Mouse (Mus musculus) 3T3-L1 (cell line): ENCODE data around the gene Cipc.
A peak's percentile ranks its signal among the peaks of the same experiment; 100 is the strongest.

Experiments
- DNase-seq: peaks from one replicate; pipeline ENCODE4 v3.0.0-alpha.2; 2015; ENCODE audit warnings: low read depth, low spot score

Gene Cipc

GRCm38 (mm10) chr12:86946862-86947574 is at the start of gene Cipc:
TSS of gene Cipc (plus strand) at chr12:86947043.
- DNase-seq = peak; percentile 96

DNA sequence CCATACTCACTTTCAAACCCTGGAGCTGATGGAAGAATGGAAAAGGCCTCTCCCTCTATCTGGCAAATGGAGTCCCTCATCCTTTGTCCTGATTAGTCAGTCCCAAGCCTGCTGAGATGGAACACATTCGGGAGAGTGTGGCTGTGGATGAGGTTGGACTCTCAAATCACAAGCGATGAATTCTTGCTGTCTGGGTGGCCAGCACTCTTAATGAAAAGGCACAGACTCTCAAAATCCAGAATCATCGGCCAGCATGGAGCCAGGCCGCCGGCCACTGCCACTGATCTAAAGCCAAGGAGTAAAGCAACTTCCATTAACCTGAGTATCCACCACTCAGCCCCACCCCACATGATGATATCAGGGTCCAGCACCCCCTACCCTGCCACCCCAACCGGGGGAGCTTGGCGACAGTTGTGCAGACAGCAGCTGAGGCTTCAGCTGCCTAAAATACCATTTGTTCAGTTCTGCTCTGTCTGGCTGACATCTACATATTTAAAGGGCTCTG is 49.0 kb upstream of the Cipc start:
- DNase-seq = no peak

DNA sequence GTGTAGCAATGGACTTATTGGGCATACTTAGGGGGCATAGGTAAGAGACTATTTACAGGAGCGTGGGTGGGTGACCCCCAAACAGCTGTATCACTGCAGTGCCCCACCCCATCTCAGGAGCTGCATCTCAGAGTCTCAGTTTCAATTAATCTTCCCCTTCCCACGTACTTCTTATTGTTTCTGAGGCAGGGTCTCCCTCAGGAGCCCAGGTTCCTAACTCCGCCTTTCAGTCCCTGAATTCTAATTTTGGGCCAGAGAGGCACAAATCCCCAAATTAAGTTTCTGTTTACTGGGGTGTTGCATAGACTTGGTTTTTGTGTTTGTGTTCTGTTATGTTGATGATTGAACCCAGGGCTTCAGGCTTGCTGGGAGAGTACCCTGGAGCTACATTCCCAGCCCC is 48.4 kb upstream of the Cipc start:
- DNase-seq = no peak

GRCm38 (mm10) chr12:86899461-86900179 is 47.2 kb upstream of the Cipc start:
- DNase-seq = peak; percentile 95

DNA sequence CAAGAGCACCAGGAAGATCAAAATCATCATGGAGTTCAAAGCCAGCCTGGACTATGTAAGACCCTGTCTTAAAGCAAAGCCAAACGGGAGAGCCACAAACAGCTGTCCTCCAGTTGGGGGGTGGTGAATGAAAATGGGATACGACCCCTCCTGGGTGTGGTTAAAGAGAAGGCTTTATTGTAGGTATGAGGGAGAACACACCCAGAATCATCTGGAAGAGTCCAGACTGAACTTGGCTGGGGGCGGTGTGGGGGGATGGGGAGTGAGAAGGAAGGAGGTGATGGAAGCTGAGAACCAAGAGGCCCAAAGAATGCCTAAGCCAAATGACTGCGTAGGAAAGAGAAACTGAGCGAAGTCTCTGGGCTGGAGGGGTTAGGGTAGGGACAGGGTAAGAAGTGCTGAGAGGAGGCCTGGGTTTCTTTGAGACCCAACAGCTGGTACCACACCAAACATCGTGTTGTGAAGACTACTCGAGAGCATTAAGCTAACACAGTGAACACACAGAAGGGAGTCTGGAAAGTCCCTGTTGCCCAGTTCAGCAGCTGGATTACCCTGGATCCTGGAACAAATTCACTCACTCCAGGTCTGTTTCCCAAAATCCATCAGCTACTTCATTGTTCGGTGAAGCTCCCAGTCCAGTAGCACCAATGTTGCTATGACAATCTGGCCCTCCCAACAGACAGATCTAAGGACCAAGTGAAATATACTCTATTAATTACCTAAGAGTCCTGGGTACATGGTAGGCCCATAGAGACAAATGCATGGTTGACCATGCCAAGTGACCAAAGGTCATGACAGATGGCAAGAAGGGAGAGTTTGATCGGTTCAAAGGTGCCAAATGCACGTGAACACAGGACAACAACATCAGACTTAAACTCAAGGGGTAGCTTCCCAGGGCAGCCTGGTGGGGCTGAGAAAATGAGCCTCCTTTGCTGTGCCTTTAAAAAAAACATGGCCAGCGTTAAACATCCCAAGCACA is 42.7 kb upstream of the Cipc start:
- DNase-seq = no peak

- DNase-seq = peak; percentile 74
These were observed 41.6 kb upstream of the Cipc start for GRCm38 (mm10) chr12:86905203-86905602.

DNA sequence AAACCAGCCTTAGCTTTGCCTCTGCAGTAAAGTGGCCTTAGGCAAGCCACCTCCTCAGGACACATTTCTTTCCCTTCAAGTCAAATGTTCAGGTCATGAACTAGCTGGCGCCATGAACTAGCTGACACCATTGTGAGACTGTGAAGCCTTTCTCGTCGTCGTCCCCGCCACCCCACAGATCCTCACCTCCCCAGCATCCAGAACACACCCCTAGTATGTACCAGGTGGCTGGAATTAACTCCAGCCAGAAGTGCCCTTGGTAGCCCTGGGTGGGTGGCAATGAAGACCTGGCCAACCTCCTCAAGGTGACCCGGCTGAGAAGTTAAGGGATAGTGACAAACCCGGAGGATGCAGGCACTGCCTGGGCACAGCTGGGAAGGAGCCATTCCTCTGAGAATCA is 41.0 kb upstream of the Cipc start:
- DNase-seq = no peak

DNA sequence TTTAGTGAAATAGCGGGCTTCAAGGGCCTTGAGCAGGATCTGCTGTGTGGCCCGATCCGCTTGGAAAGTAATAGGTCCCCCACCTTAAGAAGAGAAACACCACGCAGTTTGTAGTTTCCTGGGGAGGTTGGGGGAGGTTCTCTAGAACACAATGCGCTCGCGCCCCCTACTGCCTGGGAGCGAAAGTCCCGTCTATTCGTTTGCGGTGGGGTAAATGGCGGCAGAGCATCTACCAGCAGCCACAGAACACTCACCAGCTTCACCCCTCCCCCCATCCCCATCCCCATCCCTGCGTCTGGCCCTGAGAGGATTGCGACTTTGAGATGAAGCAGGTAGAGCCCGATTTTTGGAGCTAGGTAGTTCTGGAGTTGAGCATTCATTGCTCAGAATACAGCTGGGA is 40.4 kb upstream of the Cipc start:
- peak; percentile 89 for DNase-seq

DNA sequence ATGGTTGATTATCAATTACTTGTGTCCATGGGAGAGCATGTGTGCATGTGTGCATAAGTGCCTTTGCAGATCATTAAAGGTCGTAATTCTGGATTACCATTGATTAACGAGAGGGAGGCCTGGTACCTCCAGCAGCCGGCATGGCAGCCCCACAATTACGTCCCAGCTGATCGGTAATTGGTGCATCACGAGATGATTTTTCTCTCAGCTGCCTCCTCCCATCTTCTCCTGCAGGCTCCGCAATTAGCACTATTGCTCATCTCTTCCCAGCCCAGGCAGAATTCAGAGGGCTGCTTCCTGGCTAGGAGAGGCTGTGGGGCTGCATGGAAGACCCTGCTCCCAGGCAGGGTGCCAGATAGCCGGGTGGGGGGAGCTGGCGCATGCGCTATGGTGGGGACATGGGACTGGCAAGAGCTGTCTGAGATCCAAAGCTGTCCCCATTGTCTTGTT is 35.3 kb upstream of the Cipc start:
- DNase-seq = no peak

- no peak for DNase-seq
These were observed 34.3 kb upstream of the Cipc start for GRCm38 (mm10) chr12:86912335-86913093.

DNA sequence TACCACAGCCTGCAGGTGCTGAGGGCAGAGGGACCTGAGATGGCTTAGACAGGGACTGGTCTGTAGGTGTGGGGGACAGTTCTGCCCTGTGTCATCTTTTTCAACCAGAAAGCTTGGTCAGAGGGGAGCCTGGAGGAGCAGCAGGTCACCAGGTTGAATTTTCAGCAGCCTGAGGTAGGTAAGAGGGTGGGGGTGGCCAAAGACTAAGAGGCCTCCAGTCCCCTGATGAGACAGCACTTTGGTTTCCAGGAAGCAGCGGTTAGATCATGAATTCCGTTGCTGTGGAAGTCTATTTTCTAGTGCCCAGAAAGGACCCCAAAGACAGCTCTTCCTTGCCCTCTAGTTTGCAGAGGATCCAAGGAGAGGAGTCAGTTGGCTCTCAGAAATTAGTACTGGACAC is 32.5 kb upstream of the Cipc start:
- no peak for DNase-seq

- no peak for DNase-seq
These were observed 32.1 kb upstream of the Cipc start for GRCm38 (mm10) chr12:86914756-86915155.

DNA sequence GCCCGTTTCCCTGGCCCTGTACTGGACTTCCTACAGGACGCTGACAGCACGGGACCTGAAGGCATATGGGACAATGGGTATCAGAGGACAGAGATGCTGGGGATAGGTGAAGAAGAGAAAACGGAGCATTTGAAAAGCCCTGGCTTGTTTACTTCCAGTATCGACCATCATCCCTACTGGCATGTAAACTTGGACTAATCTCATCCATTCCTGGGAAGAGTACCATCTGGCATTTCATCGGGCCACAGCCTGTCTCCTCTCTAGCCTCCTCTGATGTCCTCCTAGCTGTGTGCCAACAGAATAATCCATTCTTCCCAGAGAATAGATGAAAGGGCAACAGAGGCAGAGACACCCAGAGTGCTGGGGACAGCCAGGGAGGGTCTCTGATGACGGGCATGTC is 31.2 kb upstream of the Cipc start:
- no peak for DNase-seq

DNA sequence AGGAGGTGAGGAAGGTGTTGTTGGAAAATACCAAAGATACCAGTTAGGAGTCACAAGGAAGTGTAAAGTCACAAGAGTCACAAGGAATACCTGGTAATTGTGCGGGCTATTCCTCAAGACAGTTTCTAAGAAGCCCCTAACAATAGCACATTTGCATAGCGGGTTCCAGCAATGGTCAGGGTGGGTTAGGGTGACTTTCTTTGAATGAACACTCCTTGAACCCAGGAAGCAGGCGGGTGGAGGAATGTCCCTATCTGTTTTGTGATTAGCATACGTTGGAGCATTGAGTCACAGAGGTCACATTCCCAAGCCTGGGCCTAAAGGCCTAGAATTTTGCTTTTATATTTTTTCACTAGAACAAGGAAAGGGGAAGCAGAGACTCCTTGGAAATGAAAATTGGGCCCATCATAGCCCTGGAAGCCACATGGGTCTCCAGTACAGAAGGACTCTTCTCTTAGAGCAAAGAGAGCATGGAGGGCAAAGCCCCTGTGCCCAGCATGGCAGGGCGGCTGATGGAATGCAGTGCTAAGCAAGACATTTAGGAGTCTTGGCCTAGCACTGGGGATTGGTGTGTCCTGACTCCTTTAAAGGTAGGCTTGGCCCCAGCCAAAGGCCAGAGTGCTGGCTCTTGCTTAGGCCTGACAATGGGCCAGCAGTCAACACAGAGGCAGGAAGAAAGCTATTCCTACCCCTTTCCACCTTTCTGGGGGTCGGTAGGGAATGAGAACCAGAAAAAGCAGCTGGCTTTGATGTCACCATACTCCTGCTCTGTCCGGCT is 29.9 kb upstream of the Cipc start:
- DNase-seq = no peak

DNA sequence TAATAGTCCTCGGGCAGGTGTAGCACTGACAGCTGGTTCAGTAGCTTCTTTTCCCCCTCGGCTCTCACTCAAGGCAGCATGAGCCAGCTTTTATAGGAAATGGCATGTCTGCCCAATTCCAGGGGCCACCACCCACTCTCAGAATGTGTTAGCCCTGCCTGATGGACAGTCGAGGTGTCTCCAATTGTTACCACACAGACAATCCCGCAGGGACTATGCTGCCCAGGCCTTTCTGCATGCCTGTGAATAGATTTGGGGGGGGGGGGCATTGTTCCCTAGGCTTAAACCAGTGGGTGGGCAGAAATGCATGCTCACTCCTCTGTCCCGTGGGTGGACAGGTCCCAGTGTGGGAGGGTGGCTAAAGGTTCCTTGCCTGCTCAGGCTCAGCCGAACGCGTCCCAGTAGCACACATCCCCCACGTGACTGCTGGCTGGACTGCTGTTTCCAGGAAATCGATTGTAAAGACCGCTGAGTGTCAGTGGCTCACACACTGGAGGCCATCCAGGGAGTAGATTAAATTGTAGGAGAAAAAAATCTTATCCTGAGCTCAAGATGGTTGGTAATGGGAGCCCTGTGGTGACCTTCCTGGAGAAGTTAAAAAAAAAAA is 28.4 kb upstream of the Cipc start:
- DNase-seq = no peak

GRCm38 (mm10) chr12:86918983-86919722 is 27.7 kb upstream of the Cipc start:
- DNase-seq = no peak

DNA sequence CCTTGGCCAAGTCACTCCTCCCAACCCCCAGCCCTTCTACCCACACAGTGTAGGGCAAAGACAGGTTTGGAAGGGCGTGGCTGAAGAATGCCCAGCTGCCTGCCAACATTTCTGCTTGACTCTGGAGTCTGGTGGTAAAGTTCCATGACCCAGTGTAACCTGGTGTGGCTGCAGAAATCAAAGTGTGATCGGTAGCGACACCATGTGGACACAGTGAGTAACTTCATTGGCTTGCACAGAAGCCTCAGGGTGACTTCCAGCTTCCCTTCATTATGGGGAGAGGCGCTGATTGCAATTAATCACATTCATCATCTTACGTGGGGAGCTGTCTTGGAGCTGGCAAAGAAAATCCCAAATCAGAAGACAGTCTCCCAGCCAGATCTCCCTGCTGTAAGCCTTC is 23.0 kb upstream of the Cipc start:
- DNase-seq = peak; percentile 91

- DNase-seq = no peak
These were observed 15.7 kb upstream of the Cipc start for GRCm38 (mm10) chr12:86930934-86931729.
